Mouse (Mus musculus): Measurements from ENCODE around the gene Mkrn3. TPM values are rescaled to one million over a fixed set of nuclear protein-coding genes. Genes with fewer than 3 reads are reported as not detected.

Gene Mkrn3
- total RNA-seq (2014; rRNA removed): 31.2 and 39.7 TPM in 2 replicates
- 19.8 and 23.6 TPM in 2 replicates for polyA plus RNA-seq (2015; fragmentation: Nextera tagmentation; extraction: Ambion mirVana)

DNA sequence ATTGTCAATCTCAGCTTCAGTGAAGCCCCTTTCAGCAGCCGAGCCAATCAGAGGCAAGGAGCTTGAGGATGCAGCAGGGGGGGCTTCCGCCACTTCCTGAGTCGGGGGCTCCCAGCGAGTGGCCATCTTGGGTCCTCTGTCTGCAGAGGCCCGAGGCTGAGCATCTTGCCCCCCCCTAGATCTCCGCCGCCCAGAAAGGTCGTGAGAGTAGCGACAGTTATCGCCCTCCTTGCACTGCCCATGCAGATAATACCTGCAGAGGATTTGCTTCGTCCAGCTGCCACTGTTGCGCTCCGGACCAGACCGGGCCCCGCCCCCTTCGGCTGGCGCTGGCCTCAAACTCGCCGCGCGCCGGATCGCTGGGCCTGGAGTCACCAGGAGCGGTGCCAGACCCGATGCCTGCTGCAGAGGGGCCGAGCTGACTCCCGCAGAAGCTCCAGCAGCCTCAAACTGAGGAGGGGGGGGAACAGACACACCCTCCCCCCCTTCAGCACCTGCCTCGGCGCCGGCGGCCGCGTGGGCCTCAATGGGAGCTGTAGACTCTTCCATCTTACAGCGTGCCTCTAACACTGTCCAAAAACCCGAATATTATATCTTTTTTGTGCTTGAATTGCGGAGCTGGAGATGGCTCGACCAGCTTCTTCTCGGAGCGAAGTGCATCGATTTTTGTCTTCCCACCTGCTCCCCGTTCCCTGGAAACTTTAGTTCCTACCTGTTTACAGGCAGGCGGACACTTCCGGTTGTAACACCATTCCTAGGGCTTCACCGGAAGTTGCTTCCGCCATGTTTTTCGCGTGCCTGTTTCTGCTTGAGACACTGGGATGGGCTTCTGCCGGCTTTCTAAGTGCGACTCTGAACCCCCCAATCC lies at the start of gene Mkrn3:
TSS of gene Mkrn3 (minus strand) at position 647 of the 868 bp plus-strand sequence.
- 31% methylated on average over 49 of the region's 49 CpGs for WGBS
- TF ChIP-seq CTCF (IDR thresholded peaks at IDR 0.05; ENCODE audit: low read depth): no peak
- ATAC-seq: peak; percentile 96
- H3K4me2 ChIP-seq (ENCODE audit: low read depth): peak within 1 kb of the TSS; percentile 48
- peaks cover 7% of the 10 kb centered on the region; the same call in 1 of the 2 replicates for H3K9me3 ChIP-seq (ENCODE audit: low read length)
- H3K27ac ChIP-seq (ENCODE audit: low read depth, low read length): peak within 1 kb of the TSS; percentile 91
- no peaks in the 10 kb centered on the region for H3K36me3 ChIP-seq (ENCODE audit: insufficient read depth)
- DNase-seq: peak; percentile 95
- H3K9ac ChIP-seq: peak within 1 kb of the TSS; percentile 81
- no peaks in the 10 kb centered on the region for H3K4me1 ChIP-seq (ENCODE audit: insufficient read depth)
- H3K4me3 ChIP-seq (ENCODE audit: low read depth, low read length): peak within 1 kb of the TSS; percentile 66
- H3K27me3 ChIP-seq (ENCODE audit: insufficient read depth, low read length): no peaks in the 10 kb centered on the region

DNA sequence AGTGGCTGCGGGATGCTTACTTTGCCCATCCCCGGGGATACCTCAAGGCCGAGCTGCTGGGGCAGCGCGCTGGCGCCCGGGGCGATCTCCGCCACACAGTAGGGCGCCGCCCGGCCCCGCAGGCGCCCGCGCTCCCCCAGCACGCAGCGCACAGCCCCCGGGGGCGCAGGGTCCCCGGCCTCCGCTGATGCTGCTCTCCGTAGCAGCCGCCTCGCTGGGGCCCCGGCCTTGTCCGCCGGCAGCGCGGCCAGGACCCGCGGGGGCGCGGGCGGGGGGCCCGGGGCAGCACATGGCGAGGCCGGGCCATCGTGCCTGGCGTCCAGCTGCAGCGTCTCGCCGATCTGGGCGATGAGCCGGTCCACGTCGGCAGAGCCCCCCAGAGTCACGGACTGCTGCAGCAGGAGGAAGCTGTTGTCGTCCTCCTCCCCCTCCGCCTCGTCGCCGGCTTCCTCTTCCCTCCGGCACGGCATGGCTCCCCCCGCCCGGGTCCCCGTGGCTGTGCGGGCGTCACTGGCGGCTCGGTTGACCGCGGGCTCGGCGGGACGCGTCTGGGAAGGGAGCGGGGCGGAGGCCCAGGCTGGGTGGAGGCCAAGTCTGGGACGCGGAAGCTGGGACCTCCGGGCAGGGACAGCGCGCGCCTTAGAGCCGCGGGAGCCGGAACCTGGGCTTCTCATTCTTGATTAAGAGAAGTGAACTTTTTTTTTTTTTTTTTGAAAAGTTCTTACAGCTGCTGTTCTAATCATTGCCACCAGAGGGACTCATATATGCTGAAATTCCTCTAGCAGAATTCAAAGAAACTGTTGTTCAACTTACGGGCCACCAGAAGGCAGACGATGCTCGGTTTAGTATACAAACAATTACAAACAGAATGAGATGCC lies 44.2 kb upstream of the Mkrn3 start, which contains the start of gene Peg12:
TSS of gene Peg12 (minus strand) at position 633 of the 878 bp plus-strand sequence.
- Histone ChIP-seq H3K27ac (ENCODE audit: low read depth, low read length) (peak within 1 kb of the TSS; percentile 57), H3K36me3 (ENCODE audit: insufficient read depth) (no peaks in the 10 kb centered on the region), H3K4me1 (ENCODE audit: insufficient read depth) (no peaks in the 10 kb centered on the region), H3K4me2 (ENCODE audit: low read depth) (peak within 1 kb of the TSS; percentile 77), H3K9me3 (ENCODE audit: low read length) (no peaks in the 10 kb centered on the region), H3K27me3 (ENCODE audit: insufficient read depth, low read length) (no peaks in the 10 kb centered on the region), H3K4me3 (ENCODE audit: low read depth, low read length) (peak within 1 kb of the TSS; percentile 45), H3K9ac (peak within 1 kb of the TSS; percentile 59)
- WGBS: 25% methylated on average over 69 of the region's 82 CpGs
- TF ChIP-seq CTCF (IDR thresholded peaks at IDR 0.05; ENCODE audit: low read depth): peak; percentile 58
- DNase-seq: peak; percentile 57
- peak; percentile 64 for ATAC-seq

DNA sequence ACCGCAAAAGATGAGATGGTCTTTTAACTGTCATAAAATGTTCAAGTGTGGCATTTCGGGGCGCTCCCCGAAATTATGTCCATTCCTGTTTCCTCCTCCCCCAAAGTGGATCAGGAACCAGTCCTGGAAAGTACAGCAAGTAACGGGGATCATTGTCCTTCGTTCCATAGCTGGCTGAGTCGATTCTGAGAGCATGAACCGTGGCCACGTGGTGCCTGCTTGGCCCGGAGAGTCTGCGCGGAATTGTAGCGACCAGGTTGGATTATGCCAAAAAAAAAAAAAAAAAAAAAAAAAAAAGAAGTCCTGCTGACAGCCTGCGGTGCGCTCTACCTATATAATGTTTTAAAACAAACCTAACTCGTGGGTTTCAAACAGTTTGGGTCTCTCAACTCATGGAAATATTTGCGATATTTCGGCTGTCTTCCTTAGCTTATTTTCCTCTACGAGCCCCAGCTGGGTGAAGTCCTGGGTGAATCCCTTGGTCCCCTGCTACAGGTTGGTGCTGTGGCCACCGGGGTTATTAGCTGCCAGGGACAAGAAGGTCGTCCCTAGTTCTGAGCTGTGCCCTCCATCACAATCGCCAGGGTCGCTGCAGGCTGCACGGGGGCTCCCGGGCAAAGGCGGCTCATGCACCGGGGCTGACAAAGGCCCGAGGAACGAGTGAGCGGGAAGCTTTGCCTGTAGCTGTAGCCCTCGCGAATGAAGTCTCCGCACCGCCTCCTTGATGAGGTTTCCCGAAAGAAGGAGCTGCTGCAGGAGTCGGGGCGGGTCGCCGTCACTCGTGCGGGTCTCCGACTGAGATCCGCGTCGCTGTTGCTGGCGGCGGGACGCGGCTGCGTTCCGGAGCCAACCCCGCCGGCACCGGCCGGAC lies 43.3 kb upstream of the Mkrn3 start:
- Histone ChIP-seq H3K27me3 (ENCODE audit: insufficient read depth, low read length) (no peaks in the 10 kb centered on the region), H3K4me3 (ENCODE audit: low read depth, low read length) (peak overlapping the region; percentile 45), H3K36me3 (ENCODE audit: insufficient read depth) (no peaks in the 10 kb centered on the region), H3K9me3 (ENCODE audit: low read length) (no peaks in the 10 kb centered on the region), H3K27ac (ENCODE audit: low read depth, low read length) (no peak overlapping the region), H3K9ac (peak overlapping the region; percentile 59), H3K4me1 (ENCODE audit: insufficient read depth) (no peaks in the 10 kb centered on the region), H3K4me2 (ENCODE audit: low read depth) (peak overlapping the region; percentile 77)
- 0 out of 2 replicates have a peak, but pooled peaks have one; percentile 17 for TF ChIP-seq CTCF (IDR thresholded peaks at IDR 0.05; ENCODE audit: low read depth)
- ATAC-seq: peak; percentile 42
- DNase-seq: peak; percentile 26
- 32% methylated on average over 55 of the region's 55 CpGs for WGBS

DNA sequence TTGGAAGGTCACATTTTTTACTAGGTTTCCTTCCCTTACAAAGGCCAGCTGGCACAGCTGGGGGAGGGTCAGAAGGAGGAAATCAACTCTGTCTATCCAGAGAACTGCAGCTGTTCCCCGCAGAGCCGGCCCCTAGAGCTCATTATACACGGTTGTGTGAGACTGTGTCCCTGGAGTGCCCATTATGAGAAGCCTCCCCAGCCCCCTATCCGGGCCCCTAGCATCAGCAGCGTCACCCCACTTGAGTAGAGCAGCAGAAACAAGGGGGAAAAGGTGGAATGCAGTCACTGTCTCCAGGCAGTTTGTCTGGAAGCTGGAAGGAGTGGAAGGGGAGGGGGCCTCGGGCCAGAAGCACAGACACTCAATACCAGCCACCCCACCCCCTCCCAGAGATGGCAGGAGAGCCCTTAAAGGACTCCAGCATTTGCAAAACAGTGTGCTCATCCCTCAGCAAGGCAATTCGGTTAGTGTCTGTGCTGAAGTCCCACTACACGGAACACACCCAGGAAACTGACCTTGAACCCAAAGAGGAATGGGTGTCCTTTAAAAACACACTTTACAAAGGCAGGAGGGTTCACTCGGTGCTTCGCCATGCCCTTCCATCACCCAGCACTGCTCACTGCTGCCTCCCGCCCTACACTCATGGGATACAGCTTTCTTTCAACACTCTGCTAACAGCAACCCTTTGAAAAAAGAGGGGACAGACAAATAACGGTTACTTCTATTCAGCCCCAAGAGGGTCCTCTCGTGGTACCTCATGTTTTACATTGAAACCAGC lies 42.5 kb upstream of the Mkrn3 start:
- H3K36me3 ChIP-seq (ENCODE audit: insufficient read depth): no peaks in the 10 kb centered on the region
- 0 out of 2 replicates have a peak, but pooled peaks have one; percentile 5 for TF ChIP-seq CTCF (IDR thresholded peaks at IDR 0.05; ENCODE audit: low read depth)
- H3K27me3 ChIP-seq (ENCODE audit: insufficient read depth, low read length): no peaks in the 10 kb centered on the region
- WGBS: 28% methylated on average over 13 of the region's 13 CpGs
- DNase-seq: peak; percentile 10
- H3K9me3 ChIP-seq (ENCODE audit: low read length): no peaks in the 10 kb centered on the region
- H3K4me1 ChIP-seq (ENCODE audit: insufficient read depth): no peaks in the 10 kb centered on the region
- ATAC-seq: peak; percentile 47
- H3K9ac ChIP-seq: 0 out of 2 replicates have a peak overlapping the region, but pooled peaks have one; percentile 22
- H3K27ac ChIP-seq (ENCODE audit: low read depth, low read length): no peak overlapping the region
- H3K4me2 ChIP-seq (ENCODE audit: low read depth): peak overlapping the region; percentile 77
- H3K4me3 ChIP-seq (ENCODE audit: low read depth, low read length): peak overlapping the region; percentile 45

DNA sequence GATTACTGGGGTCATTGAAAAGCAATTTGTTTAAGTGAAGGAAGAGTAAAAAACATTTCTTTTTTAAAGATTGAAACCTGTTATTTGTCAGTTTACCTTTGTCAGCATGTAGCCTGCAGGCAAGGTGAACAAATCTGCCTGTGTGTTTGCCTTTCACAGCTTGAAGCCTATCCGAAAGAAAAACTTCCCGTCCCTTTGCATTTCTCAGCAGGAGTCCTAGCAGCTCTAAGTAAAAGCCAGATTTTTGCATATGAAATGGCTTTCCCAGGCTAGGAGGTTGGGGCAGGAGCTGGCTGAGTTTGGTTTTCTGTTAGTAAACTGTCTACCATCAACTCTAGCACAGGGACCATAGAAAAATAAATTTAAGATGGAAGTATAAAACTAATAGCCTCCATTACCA lies 32.4 kb upstream of the Mkrn3 start:
- Histone ChIP-seq H3K36me3 (ENCODE audit: insufficient read depth) (no peaks in the 10 kb centered on the region), H3K27me3 (ENCODE audit: insufficient read depth, low read length) (no peaks in the 10 kb centered on the region), H3K9ac (no peak overlapping the region), H3K27ac (ENCODE audit: low read depth, low read length) (no peak overlapping the region), H3K9me3 (ENCODE audit: low read length) (no peaks in the 10 kb centered on the region), H3K4me3 (ENCODE audit: low read depth, low read length) (no peak overlapping the region), H3K4me1 (ENCODE audit: insufficient read depth) (no peaks in the 10 kb centered on the region), H3K4me2 (ENCODE audit: low read depth) (no peak overlapping the region)
- WGBS: 33% methylated on average over 2 of the region's 2 CpGs
- TF ChIP-seq CTCF (IDR thresholded peaks at IDR 0.05; ENCODE audit: low read depth): no peak
- DNase-seq (no peak), ATAC-seq (no peak)
